Mouse (Mus musculus): Measurements from ENCODE around the gene Cyth4. TPM values are rescaled to one million over a fixed set of nuclear protein-coding genes. Genes with fewer than 3 reads are reported as not detected.

Gene Cyth4
- 11.1 and 11.8 TPM in 2 replicates for polyA plus RNA-seq (2015; fragmentation: Nextera tagmentation; extraction: Ambion mirVana)

GRCm38 (mm10) chr15:78596914-78597313 lies at the start of gene Cyth4:
Cyth4 (plus strand) TSS chr15:78597047.
- Histone ChIP-seq H3K9ac (ENCODE audit: low read length) (no peak within 1 kb of the TSS), H3K9me3 (ENCODE audit: control insufficient read depth, low read length) (no peaks in the 10 kb centered on the region), H3K27ac (ENCODE audit: low read length) (no peak within 1 kb of the TSS), H3K36me3 (ENCODE audit: control insufficient read depth, insufficient read depth, low read length) (no peaks in the 10 kb centered on the region), H3K4me2 (ENCODE audit: low read depth, low read length) (no peak within 1 kb of the TSS), H3K4me3 (ENCODE audit: low read length) (peak within 1 kb of the TSS; percentile 1; the same call in 1 of the 2 replicates), H3K27me3 (ENCODE audit: control insufficient read depth, insufficient read depth, low read depth, low read length) (no peaks in the 10 kb centered on the region), H3K4me1 (replicated peaks; ENCODE audit: control insufficient read depth, insufficient read depth, low read length) (no peaks in the 10 kb centered on the region)
- ATAC-seq (ENCODE audit: low read depth), result peak; percentile 70; the same call in 1 of the 2 replicates
- WGBS, result 81% methylated on average over 7 of the region's 7 CpGs

DNA sequence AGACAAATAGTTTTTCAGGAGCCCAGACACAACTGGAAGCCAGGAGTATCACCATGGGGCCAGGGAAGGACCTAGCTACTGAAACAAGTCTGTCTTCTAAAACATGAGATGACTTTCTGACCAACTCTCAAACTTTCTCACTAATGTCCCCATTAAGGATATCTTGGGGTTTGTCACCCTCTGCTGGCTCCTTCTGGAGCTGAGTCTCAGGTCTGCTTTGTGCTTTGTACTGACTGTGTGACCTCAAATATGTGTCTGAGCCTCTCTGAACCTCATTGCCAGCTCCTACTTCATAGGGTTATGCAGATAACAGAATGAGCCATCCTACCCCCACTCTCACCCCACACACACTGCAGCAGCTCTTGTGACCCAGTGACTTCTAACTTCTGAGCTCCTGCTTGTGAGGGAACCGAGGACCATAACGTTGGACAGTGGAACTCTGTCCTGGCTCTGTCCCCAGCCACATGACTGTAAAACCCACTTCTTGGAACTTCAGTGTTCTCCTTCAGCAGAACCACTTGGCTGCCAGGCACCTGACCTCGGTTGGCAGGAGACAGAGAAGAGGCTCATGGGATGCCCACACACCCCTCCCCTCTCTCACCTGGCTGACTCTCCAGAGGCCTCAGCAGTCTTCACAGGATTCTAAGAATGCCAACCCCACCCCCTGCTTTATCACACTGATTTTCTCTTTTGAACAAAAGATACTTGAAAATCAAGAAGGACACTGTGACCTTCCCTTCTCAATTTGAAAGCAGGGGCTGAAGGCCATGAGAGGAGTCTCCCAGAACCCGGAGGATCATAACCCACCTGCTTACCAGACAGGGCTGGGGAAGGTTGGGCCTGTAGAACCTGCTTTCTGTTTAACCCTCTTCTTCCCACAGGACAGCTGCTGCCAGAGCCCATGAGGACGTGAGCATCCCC lies 49.2 kb upstream of the Cyth4 start:
- H3K9ac ChIP-seq (ENCODE audit: low read length), result no peak overlapping the region
- H3K36me3 ChIP-seq (ENCODE audit: control insufficient read depth, insufficient read depth, low read length), result no peaks in the 10 kb centered on the region
- peaks cover 6% of the 10 kb centered on the region; the same call in 1 of the 2 replicates for H3K9me3 ChIP-seq (ENCODE audit: control insufficient read depth, low read length)
- no peak overlapping the region for H3K4me3 ChIP-seq (ENCODE audit: low read length)
- WGBS, result 35% methylated on average over 5 of the region's 5 CpGs
- H3K4me2 ChIP-seq (ENCODE audit: low read depth, low read length), result no peak overlapping the region
- ATAC-seq (ENCODE audit: low read depth), result peak; percentile 41; the same call in 1 of the 2 replicates
- peaks cover under 1% of the 10 kb centered on the region; the same call in 1 of the 2 replicates for H3K4me1 ChIP-seq (replicated peaks; ENCODE audit: control insufficient read depth, insufficient read depth, low read length)
- H3K27ac ChIP-seq (ENCODE audit: low read length), result no peak overlapping the region; the same call in 1 of the 2 replicates
- H3K27me3 ChIP-seq (ENCODE audit: control insufficient read depth, insufficient read depth, low read depth, low read length), result peaks cover 2% of the 10 kb centered on the region; the same call in 1 of the 2 replicates

DNA sequence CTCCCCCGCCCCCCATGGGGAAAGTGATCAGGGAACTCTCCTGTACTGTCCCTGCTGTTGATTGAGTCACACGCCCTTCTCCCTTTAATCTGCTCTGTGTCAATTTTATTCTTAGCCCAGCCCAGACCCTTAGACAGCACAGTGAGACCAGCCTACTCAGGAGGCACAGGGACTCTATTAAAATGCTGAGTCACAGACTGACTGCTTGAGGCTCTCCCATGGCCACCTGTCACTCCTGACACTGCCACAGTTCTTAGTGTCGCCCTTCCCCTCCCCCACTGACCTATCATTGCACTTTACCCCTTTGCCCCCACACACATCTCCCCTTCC lies 48.5 kb upstream of the Cyth4 start:
- Histone ChIP-seq H3K36me3 (ENCODE audit: control insufficient read depth, insufficient read depth, low read length) (no peaks in the 10 kb centered on the region), H3K9me3 (ENCODE audit: control insufficient read depth, low read length) (peaks cover 8% of the 10 kb centered on the region; the same call in 1 of the 2 replicates), H3K27ac (ENCODE audit: low read length) (no peak overlapping the region), H3K27me3 (ENCODE audit: control insufficient read depth, insufficient read depth, low read depth, low read length) (peaks cover 2% of the 10 kb centered on the region; the same call in 1 of the 2 replicates), H3K4me3 (ENCODE audit: low read length) (no peak overlapping the region), H3K9ac (ENCODE audit: low read length) (no peak overlapping the region), H3K4me2 (ENCODE audit: low read depth, low read length) (no peak overlapping the region), H3K4me1 (replicated peaks; ENCODE audit: control insufficient read depth, insufficient read depth, low read length) (no peaks in the 10 kb centered on the region)
- WGBS, result 23% methylated on average over 3 of the region's 3 CpGs
- ATAC-seq (ENCODE audit: low read depth), result no peak

- Histone ChIP-seq H3K4me1 (replicated peaks; ENCODE audit: control insufficient read depth, insufficient read depth, low read length) (no peaks in the 10 kb centered on the region), H3K27me3 (ENCODE audit: control insufficient read depth, insufficient read depth, low read depth, low read length) (peaks cover 2% of the 10 kb centered on the region; the same call in 1 of the 2 replicates), H3K36me3 (ENCODE audit: control insufficient read depth, insufficient read depth, low read length) (no peaks in the 10 kb centered on the region), H3K4me3 (ENCODE audit: low read length) (no peak overlapping the region), H3K4me2 (ENCODE audit: low read depth, low read length) (no peak overlapping the region), H3K9ac (ENCODE audit: low read length) (no peak overlapping the region), H3K27ac (ENCODE audit: low read length) (no peak overlapping the region), H3K9me3 (ENCODE audit: control insufficient read depth, low read length) (peaks cover 8% of the 10 kb centered on the region; the same call in 1 of the 2 replicates)
- ATAC-seq (ENCODE audit: low read depth), result no peak
- WGBS, result 51% methylated on average over 8 of the region's 8 CpGs
Observed at GRCm38 (mm10) chr15:78548711-78549110, 48.1 kb upstream of the Cyth4 start.

GRCm38 (mm10) chr15:78549189-78549734 lies 47.6 kb upstream of the Cyth4 start:
- H3K36me3 ChIP-seq (ENCODE audit: control insufficient read depth, insufficient read depth, low read length), result no peaks in the 10 kb centered on the region
- no peaks in the 10 kb centered on the region for H3K4me1 ChIP-seq (replicated peaks; ENCODE audit: control insufficient read depth, insufficient read depth, low read length)
- H3K9me3 ChIP-seq (ENCODE audit: control insufficient read depth, low read length), result peaks cover 8% of the 10 kb centered on the region; the same call in 1 of the 2 replicates
- 63% methylated on average over 4 of the region's 4 CpGs for WGBS
- H3K4me3 ChIP-seq (ENCODE audit: low read length), result no peak overlapping the region
- H3K27ac ChIP-seq (ENCODE audit: low read length), result no peak overlapping the region
- ATAC-seq (ENCODE audit: low read depth), result no peak
- peaks cover 2% of the 10 kb centered on the region; the same call in 1 of the 2 replicates for H3K27me3 ChIP-seq (ENCODE audit: control insufficient read depth, insufficient read depth, low read depth, low read length)
- no peak overlapping the region for H3K9ac ChIP-seq (ENCODE audit: low read length)
- H3K4me2 ChIP-seq (ENCODE audit: low read depth, low read length), result no peak overlapping the region

DNA sequence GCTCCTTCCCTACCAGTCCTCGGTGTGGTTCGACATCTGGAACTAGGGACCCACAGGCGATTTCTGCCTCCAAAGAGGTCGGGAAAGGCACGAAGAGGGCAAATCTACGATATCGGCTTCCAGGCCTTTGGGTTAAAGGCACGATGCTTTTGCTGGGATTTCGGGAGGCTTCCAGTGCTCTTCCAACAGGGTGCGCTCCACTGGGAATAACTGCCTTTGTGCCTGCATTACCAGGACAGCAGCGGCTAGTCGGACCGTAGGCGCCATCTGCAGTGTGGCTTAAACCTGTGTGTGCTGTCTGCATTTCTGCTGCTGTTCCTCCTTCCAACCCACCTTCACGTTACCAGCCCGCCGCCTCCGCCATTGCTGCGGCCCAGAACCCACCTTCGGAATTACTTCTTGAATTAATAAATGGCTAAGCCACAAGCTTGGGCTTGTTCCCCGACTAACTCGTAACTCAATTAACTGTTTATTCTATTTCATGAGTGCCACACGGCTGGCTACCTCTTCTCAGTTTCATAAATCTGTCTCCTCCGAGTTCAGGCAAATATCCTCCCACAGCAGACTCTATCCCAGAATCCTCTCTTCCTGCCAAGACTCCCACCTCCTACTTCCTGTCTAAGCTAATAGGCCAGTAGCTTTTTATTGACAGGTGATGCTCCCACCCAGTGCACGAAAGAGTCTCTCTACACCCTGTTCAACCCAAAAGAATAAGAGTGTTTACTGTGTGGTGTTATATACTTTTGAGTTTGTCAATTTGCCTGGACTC lies 42.1 kb upstream of the Cyth4 start:
- Histone ChIP-seq H3K36me3 (ENCODE audit: control insufficient read depth, insufficient read depth, low read length) (no peaks in the 10 kb centered on the region), H3K9ac (ENCODE audit: low read length) (no peak overlapping the region), H3K27me3 (ENCODE audit: control insufficient read depth, insufficient read depth, low read depth, low read length) (no peaks in the 10 kb centered on the region), H3K4me3 (ENCODE audit: low read length) (0 out of 2 replicates have a peak overlapping the region, but pooled peaks have one; percentile 4), H3K4me1 (replicated peaks; ENCODE audit: control insufficient read depth, insufficient read depth, low read length) (no peaks in the 10 kb centered on the region), H3K9me3 (ENCODE audit: control insufficient read depth, low read length) (peaks cover 8% of the 10 kb centered on the region; the same call in 1 of the 2 replicates), H3K27ac (ENCODE audit: low read length) (no peak overlapping the region), H3K4me2 (ENCODE audit: low read depth, low read length) (peak overlapping the region; percentile 10; the same call in 1 of the 2 replicates)
- no peak for ATAC-seq (ENCODE audit: low read depth)
- WGBS, result 59% methylated on average over 25 of the region's 25 CpGs

DNA sequence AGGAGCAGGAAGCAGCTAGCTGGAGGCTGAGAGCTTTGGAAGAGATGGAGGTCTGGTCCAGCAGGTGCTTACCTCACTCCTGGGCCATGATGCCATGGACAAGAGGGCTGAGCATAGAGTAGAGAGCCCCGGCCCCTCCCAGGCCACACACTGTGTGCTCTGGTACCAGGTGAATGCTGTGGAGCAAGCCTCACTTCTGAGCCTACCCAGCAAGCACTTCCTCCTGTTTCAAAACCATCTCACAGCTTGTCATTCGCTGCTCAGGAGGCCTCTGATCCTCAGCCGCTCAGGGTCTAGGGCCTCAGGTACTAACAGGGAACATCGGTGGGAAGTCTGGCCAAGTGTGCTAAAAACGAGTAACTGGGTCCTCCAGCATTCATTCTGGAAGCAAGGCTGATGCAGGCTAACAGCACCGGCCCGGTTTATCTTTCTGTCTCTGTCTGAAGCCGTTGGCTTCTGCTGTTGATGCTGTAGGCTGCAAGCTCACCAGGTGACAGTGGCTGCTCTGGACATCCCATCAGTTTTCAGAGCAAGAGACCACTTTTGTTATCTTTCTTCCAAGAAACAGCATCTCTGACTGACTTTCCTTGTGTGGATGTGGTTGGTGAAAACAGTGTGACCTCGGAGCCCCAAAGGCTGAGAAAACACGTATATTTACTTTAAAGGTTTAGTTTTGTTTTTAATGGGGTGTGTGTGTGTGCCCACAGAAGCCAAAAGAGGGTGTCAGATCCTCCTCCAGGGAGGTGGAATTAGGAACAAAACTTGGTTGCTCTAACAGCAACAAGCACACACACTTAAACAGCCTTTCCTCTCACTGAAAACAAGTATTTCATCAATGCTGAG lies 38.9 kb upstream of the Cyth4 start:
- no peaks in the 10 kb centered on the region for H3K36me3 ChIP-seq (ENCODE audit: control insufficient read depth, insufficient read depth, low read length)
- no peak overlapping the region for H3K27ac ChIP-seq (ENCODE audit: low read length)
- H3K27me3 ChIP-seq (ENCODE audit: control insufficient read depth, insufficient read depth, low read depth, low read length), result no peaks in the 10 kb centered on the region
- no peak overlapping the region for H3K4me3 ChIP-seq (ENCODE audit: low read length)
- no peak overlapping the region for H3K9ac ChIP-seq (ENCODE audit: low read length)
- H3K4me1 ChIP-seq (replicated peaks; ENCODE audit: control insufficient read depth, insufficient read depth, low read length), result no peaks in the 10 kb centered on the region
- WGBS, result 40% methylated on average over 10 of the region's 10 CpGs
- H3K4me2 ChIP-seq (ENCODE audit: low read depth, low read length), result no peak overlapping the region
- peaks cover 2% of the 10 kb centered on the region; the same call in 1 of the 2 replicates for H3K9me3 ChIP-seq (ENCODE audit: control insufficient read depth, low read length)
- ATAC-seq (ENCODE audit: low read depth), result no peak

DNA sequence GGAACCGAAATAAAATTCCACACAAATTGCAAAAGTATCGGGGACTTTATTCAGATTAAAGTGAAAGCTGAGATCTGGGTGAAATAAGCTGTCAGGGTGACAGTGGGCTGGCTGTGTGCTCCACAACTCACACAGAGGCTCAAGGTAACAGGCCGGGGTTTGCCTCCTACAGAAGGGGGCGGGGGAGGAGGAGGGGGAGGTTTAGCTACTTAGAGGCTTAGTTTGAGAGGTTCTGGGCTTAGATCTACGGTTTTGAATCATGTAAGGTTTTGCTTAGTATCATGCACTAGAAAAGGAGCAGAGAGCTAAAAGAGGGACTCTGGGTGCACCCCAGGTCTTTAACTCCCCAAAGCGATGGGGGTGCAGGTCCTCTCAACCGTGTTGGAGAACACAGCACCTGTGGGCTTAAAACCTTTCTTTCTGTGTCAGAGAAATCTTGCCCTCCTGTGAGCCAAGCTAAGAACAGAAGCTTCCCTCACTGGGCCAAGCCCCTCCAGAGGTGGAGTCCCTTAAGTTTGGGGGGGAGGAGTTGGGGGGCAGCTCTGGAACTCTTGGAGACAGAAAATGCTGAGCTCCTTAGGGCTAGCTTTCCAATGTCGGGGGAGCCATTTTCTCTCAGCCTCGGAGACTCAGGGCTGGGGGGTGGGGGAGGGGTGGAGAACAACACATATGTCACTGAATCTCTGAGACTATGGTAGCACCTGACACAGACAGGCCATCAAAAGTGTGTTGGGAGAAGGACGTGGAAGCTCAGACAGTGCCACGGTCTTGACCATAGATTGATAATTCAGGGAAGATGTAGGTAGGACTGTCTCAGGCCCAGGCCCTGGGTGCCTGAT lies 37.5 kb upstream of the Cyth4 start:
- no peak overlapping the region for H3K4me3 ChIP-seq (ENCODE audit: low read length)
- no peaks in the 10 kb centered on the region for H3K27me3 ChIP-seq (ENCODE audit: control insufficient read depth, insufficient read depth, low read depth, low read length)
- no peak overlapping the region for H3K4me2 ChIP-seq (ENCODE audit: low read depth, low read length)
- H3K9me3 ChIP-seq (ENCODE audit: control insufficient read depth, low read length), result no peaks in the 10 kb centered on the region
- ATAC-seq (ENCODE audit: low read depth), result no peak
- H3K36me3 ChIP-seq (ENCODE audit: control insufficient read depth, insufficient read depth, low read length), result no peaks in the 10 kb centered on the region
- no peak overlapping the region for H3K27ac ChIP-seq (ENCODE audit: low read length)
- no peaks in the 10 kb centered on the region for H3K4me1 ChIP-seq (replicated peaks; ENCODE audit: control insufficient read depth, insufficient read depth, low read length)
- 57% methylated on average over 11 of the region's 11 CpGs for WGBS
- H3K9ac ChIP-seq (ENCODE audit: low read length), result no peak overlapping the region

Data from lung, embryonic 16.5 days (tissue).